Mouse (Mus musculus) MEL (cell line): ENCODE results near the gene Xpo4. TPM values are rescaled to one million over a fixed set of nuclear protein-coding genes. Genes with fewer than 3 reads are reported as not detected.

Experiments
- DNase-seq: peaks from one replicate; pipeline ENCODE4 v3.0.0; 2011; ENCODE audit warnings: low read depth, low spot score
- H3K27ac ChIP-seq: 2 replicates; pipeline ENCODE4 v1.5.1; 2012; ENCODE audit warnings: low read depth, mild to moderate bottlenecking, control low read depth, low read length, moderate library complexity; ENCODE audit not compliant: control insufficient read depth
- H3K27me3 ChIP-seq, 2 experiments: fragments of 150-350 bp in 1 of 2; sonication (generic) in 1 of 2; 2 replicates each; pipeline ENCODE4 v1.6.1; 2012; ENCODE audit warnings: low read length in 2 of 2, mild to moderate bottlenecking in 2 of 2, improper control_type of control experiment in 1 of 2, moderate library complexity in 1 of 2; ENCODE audit not compliant: insufficient read depth in 2 of 2, control insufficient read depth in 1 of 2
- H3K36me3 ChIP-seq, 2 experiments: 2 replicates each; pipeline ENCODE4 v1.6.1; 2012 to 2014; ENCODE audit warnings: low read length in 2 of 2, improper control_type of control experiment in 1 of 2, inconsistent platforms in 1 of 2, mild to moderate bottlenecking in 1 of 2; ENCODE audit not compliant: insufficient read depth in 2 of 2, control insufficient read depth in 1 of 2
- H3K4me1 ChIP-seq, 2 experiments: fragments of 150-350 bp in 1 of 2; sonication (generic) in 1 of 2; 2 replicates each; pipeline ENCODE4 v1.6.1; 2012; ENCODE audit warnings: low read length in 2 of 2, improper control_type of control experiment in 1 of 2, mild to moderate bottlenecking in 1 of 2; ENCODE audit not compliant: insufficient read depth in 2 of 2, control insufficient read depth in 1 of 2
- H3K4me3 ChIP-seq, 2 experiments: fragments of 150-350 bp in 1 of 2; sonication (generic) in 1 of 2; 2 replicates each; pipeline ENCODE4 v1.5.1; 2012; ENCODE audit warnings: low read depth in 2 of 2, low read length in 2 of 2, mild to moderate bottlenecking in 2 of 2, moderate library complexity in 2 of 2, control low read depth in 1 of 2, improper control_type of control experiment in 1 of 2; ENCODE audit not compliant: control insufficient read depth in 1 of 2, insufficient read depth in 1 of 2
- H3K79me2 ChIP-seq: 2 replicates; pipeline ENCODE4 v1.6.1; 2012; ENCODE audit warnings: mild to moderate bottlenecking, low read length, moderate library complexity; ENCODE audit not compliant: control insufficient read depth, poor library complexity, insufficient read depth
- H3K9ac ChIP-seq: 2 replicates; pipeline ENCODE4 v1.6.1; 2012; ENCODE audit warnings: low read depth, mild to moderate bottlenecking, control low read depth, low read length, moderate library complexity; ENCODE audit not compliant: control insufficient read depth, poor library complexity, severe bottlenecking
- H3K9me3 ChIP-seq: fragments of 150-350 bp; sonication (generic); replicated peaks from 2 replicates; pipeline ENCODE4 v1.6.1; 2012; ENCODE audit warnings: mild to moderate bottlenecking, low read length, improper control_type of control experiment, moderate library complexity; ENCODE audit not compliant: insufficient read depth
- BHLHE40 ChIP-seq: IDR thresholded peaks from 2 replicates; pipeline ENCODE4 v1.6.1; 2012; ENCODE audit warnings: low read depth, mild to moderate bottlenecking, inconsistent platforms, low read length, improper control_type of control experiment, borderline replicate concordance
- CTCF ChIP-seq, 3 experiments: IDR thresholded peaks in 2 of 3; conservative IDR thresholded peaks in 1 of 3; 2 replicates each; pipeline ENCODE4 v1.5.1; 2011 to 2012; ENCODE audit warnings: low read length in 3 of 3, low read depth in 2 of 3, mild to moderate bottlenecking in 2 of 3, improper control_type of control experiment in 1 of 3, inconsistent platforms in 1 of 3, mixed read lengths in 1 of 3, moderate library complexity in 1 of 3; ENCODE audit not compliant: control insufficient read depth in 1 of 3, insufficient read depth in 1 of 3, poor library complexity in 1 of 3, severe bottlenecking in 1 of 3
- E2F4 ChIP-seq: IDR thresholded peaks from 2 replicates; pipeline ENCODE4 v1.6.1; 2011; ENCODE audit warnings: low read depth, low read length, improper control_type of control experiment, borderline replicate concordance
- ELF1 ChIP-seq: IDR thresholded peaks from 2 replicates; pipeline ENCODE4 v1.6.1; 2014; ENCODE audit warnings: low read depth, mild to moderate bottlenecking, inconsistent platforms, low read length, improper control_type of control experiment, moderate library complexity
- EP300 ChIP-seq, 2 experiments: IDR thresholded peaks; 2 replicates each; pipeline ENCODE4 v1.6.1; 2011; ENCODE audit warnings: improper control_type of control experiment in 2 of 2, low read length in 2 of 2, low read depth in 1 of 2, mild to moderate bottlenecking in 1 of 2
- ETS1 ChIP-seq: IDR thresholded peaks from 2 replicates; pipeline ENCODE4 v1.6.1; 2012; ENCODE audit warnings: low read depth, mild to moderate bottlenecking, inconsistent platforms, low read length, improper control_type of control experiment, moderate library complexity
- GATA1 ChIP-seq: IDR thresholded peaks from 2 replicates; pipeline ENCODE4 v1.6.1; 2011; ENCODE audit warnings: low read depth, low read length, improper control_type of control experiment
- JUND ChIP-seq: IDR thresholded peaks from 2 replicates; pipeline ENCODE4 v1.6.1; 2011; ENCODE audit warnings: low read depth, mild to moderate bottlenecking, improper control_type of control experiment, low read length
- KAT2A ChIP-seq: conservative IDR thresholded peaks from 2 replicates; pipeline ENCODE4 v1.6.1; 2012; ENCODE audit warnings: low read depth, low read length, improper control_type of control experiment, inconsistent platforms
- MAFK ChIP-seq: IDR thresholded peaks from 2 replicates; pipeline ENCODE4 v1.6.1; 2011; ENCODE audit warnings: low read depth, mild to moderate bottlenecking, low read length, improper control_type of control experiment, borderline replicate concordance
- MAX ChIP-seq: IDR thresholded peaks from 2 replicates; pipeline ENCODE4 v1.6.1; 2011; ENCODE audit warnings: low read length, improper control_type of control experiment
- MEF2A ChIP-seq: IDR thresholded peaks from 2 replicates; pipeline ENCODE4 v1.6.1; 2014; ENCODE audit warnings: low read depth, mild to moderate bottlenecking, inconsistent platforms, low read length, improper control_type of control experiment; ENCODE audit not compliant: poor library complexity, insufficient replicate concordance, severe bottlenecking; ENCODE audit errors: extremely low read depth
- MXI1 ChIP-seq: IDR thresholded peaks from 2 replicates; pipeline ENCODE4 v1.6.1; 2011; ENCODE audit warnings: mild to moderate bottlenecking, low read depth, low read length, improper control_type of control experiment
- MYB ChIP-seq: IDR thresholded peaks from 2 replicates; pipeline ENCODE4 v1.6.1; 2011; ENCODE audit warnings: mild to moderate bottlenecking, low read depth, low read length, improper control_type of control experiment
- MYC ChIP-seq: IDR thresholded peaks from 2 replicates; pipeline ENCODE4 v1.6.1; 2011; ENCODE audit warnings: low read depth, mild to moderate bottlenecking, low read length, improper control_type of control experiment, moderate library complexity
- NELFE ChIP-seq: IDR thresholded peaks from 2 replicates; pipeline ENCODE4 v1.6.1; 2011; ENCODE audit warnings: low read depth, low read length, improper control_type of control experiment
- NRF1 ChIP-seq: IDR thresholded peaks from 2 replicates; pipeline ENCODE4 v1.6.1; 2014; ENCODE audit warnings: low read depth, mild to moderate bottlenecking, inconsistent platforms, low read length, improper control_type of control experiment, moderate library complexity; ENCODE audit not compliant: poor library complexity, insufficient read depth, severe bottlenecking
- POLR2AphosphoS2 ChIP-seq: IDR thresholded peaks from 2 replicates; pipeline ENCODE4 v1.6.1; 2011; ENCODE audit warnings: low read length, improper control_type of control experiment
- RAD21 ChIP-seq: IDR thresholded peaks from 2 replicates; pipeline ENCODE4 v1.6.1; 2011; ENCODE audit warnings: mild to moderate bottlenecking, low read depth, low read length, improper control_type of control experiment
- SMC3 ChIP-seq: IDR thresholded peaks from 2 replicates; pipeline ENCODE4 v1.6.1; 2011; ENCODE audit warnings: low read depth, low read length, improper control_type of control experiment
- TBP ChIP-seq: IDR thresholded peaks from 2 replicates; pipeline ENCODE4 v1.8.0; 2011; ENCODE audit warnings: low read depth, low read length, improper control_type of control experiment
- UBTF ChIP-seq: IDR thresholded peaks from 2 replicates; pipeline ENCODE4 v1.6.1; 2012; ENCODE audit warnings: low read depth, mild to moderate bottlenecking, inconsistent platforms, low read length, improper control_type of control experiment, moderate library complexity, borderline replicate concordance; ENCODE audit not compliant: insufficient read depth
- USF1 ChIP-seq: IDR thresholded peaks from 2 replicates; pipeline ENCODE4 v1.6.1; 2014; ENCODE audit warnings: low read depth, mild to moderate bottlenecking, inconsistent platforms, low read length, improper control_type of control experiment, moderate library complexity
- USF2 ChIP-seq, 2 experiments: IDR thresholded peaks; 2 replicates each; pipeline ENCODE4 v1.6.1; 2011 to 2012; ENCODE audit warnings: improper control_type of control experiment in 2 of 2, low read length in 2 of 2, borderline replicate concordance in 1 of 2, inconsistent platforms in 1 of 2, low read depth in 1 of 2, mild to moderate bottlenecking in 1 of 2; ENCODE audit not compliant: insufficient read depth in 1 of 2
- ZKSCAN1 ChIP-seq: IDR thresholded peaks from 2 replicates; pipeline ENCODE4 v1.6.1; 2012; ENCODE audit warnings: low read depth, mild to moderate bottlenecking, inconsistent platforms, low read length, improper control_type of control experiment, moderate library complexity
- ZMIZ1 ChIP-seq: IDR thresholded peaks from 2 replicates; pipeline ENCODE4 v1.6.1; 2012; ENCODE audit warnings: low read depth, mild to moderate bottlenecking, inconsistent platforms, low read length, improper control_type of control experiment, moderate library complexity
- ZNF384 ChIP-seq: IDR thresholded peaks from 2 replicates; pipeline ENCODE4 v1.6.1; 2012; ENCODE audit warnings: low read depth, mild to moderate bottlenecking, inconsistent platforms, low read length, improper control_type of control experiment
- polyA plus RNA-seq, 2 experiments: library from polyadenylated mRNA; stranded (reverse) in 1 of 2; unstranded in 1 of 2; fragments of >175 nt in 1 of 2; fragments of >200 nt in 1 of 2; gene quantifications; 2 replicates each; pipeline versions ENCODE4 v1.2.1 to v1.2.4; 2012; ENCODE audit warnings: low replicate concordance in 2 of 2, low read depth in 1 of 2; ENCODE audit not compliant: insufficient read length in 2 of 2, insufficient read depth in 1 of 2, missing spikeins in 1 of 2
- total RNA-seq: library from RNA; depleted of rRNA; stranded (reverse); fragments of 300-350 nt; gene quantifications from 2 replicates; pipeline ENCODE4 v1.2.3, GENCODE M21; 2012

Xpo4 gene
- total and polyA plus RNA-seq, 3 experiments: 32.3 to 46.5 TPM; not detected in 1

DNA sequence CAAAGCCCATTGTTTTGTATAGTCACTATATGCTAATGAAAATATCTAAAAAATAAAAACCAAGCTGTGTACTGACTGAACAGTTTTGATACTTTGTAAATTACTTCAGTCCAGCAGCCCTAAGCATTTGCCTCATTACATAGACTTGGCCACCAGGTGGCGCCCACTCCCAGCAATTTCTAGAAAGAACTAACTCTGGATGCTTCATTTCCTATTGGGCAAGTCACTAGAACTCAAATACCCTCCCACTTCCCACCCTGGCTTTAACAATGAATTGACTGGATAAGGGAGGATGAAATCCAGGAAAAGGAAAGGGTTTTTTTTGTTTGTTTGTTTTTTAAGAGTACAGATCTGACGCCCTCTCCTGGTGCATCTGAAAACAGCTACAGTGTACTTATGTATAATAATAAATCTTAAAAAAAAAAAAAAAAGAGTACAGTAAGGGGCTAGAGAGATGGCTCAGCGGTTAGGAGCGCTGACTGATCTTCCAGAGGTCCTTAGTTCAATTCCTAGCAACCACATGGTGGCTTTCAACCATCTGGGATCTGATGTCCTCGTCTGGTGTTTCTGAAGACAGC lies 14.8 kb upstream of the Xpo4 start (continued):
- TF ChIP-seq MYC: peak; percentile 51; the same call in 1 of the 2 replicates
- no peak for TF ChIP-seq ELF1
- TF ChIP-seq, all 39 proteins: peak for 9

DNA sequence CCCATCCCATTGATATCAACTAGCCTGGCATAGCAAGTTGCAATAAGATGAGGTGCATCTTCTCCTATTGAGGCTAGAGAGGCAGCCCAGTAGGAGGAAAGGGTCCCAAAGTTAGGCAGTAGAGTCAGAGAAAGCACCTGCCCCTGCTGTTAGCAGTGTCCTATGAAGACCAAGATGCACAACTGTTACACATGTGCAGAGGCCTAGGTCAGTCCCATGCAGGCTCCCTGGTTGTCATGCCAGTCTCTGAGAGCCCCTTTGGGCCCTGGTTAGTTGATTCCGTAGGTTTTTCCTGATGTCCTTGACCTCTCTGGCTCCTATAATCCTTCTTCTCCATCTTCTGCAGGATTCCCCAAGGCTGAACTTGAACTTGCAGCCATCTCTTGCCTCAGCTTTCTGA lies 14.3 kb upstream of the Xpo4 start:
- no peak overlapping the region for H3K27ac ChIP-seq
- no peaks in the 10 kb centered on the region for H3K9me3 ChIP-seq
- no peak overlapping the region for H3K9ac ChIP-seq
- no peak overlapping the region for H3K4me3 ChIP-seq
- no peak for DNase-seq
- H3K36me3 ChIP-seq: peaks cover 0 to 3% of the 10 kb centered on the region in 2 experiments; a peak in 1 of 4 replicates
- no peaks in the 10 kb centered on the region; a peak in 1 of 4 replicates for H3K27me3 ChIP-seq
- TF ChIP-seq MXI1: no peak
- TF ChIP-seq POLR2AphosphoS2: no peak
- TF ChIP-seq NRF1: no peak
- TF ChIP-seq MYB: no peak
- TF ChIP-seq UBTF: no peak
- no peak for TF ChIP-seq MAFK
- no peak for TF ChIP-seq E2F4
- TF ChIP-seq USF2 (IDR thresholded peaks at IDR 0.05; ENCODE audit: borderline replicate concordance in 1 of 2, insufficient read depth in 1 of 2, low read depth in 1 of 2, low read length in 2 of 2): no peak
- TF ChIP-seq SMC3: no peak
- TF ChIP-seq KAT2A: no peak
- no peak for TF ChIP-seq NELFE
- no peak for TF ChIP-seq MAX
- no peak for TF ChIP-seq ZNF384
- no peak for TF ChIP-seq RAD21
- no peak for TF ChIP-seq CTCF (IDR thresholded peaks at IDR 0.05 in 2 of 3, conservative IDR thresholded peaks at IDR 0.05 in 1 of 3; ENCODE audit: control insufficient read depth in 1 of 3, insufficient read depth in 1 of 3, low read depth in 2 of 3, low read length in 3 of 3, poor library complexity in 1 of 3, severe bottlenecking in 1 of 3)
- TF ChIP-seq ZMIZ1: no peak
- no peak for TF ChIP-seq BHLHE40
- H3K4me1 ChIP-seq: no peaks in the 10 kb centered on the region
- H3K79me2 ChIP-seq: no peaks in the 10 kb centered on the region

DNA sequence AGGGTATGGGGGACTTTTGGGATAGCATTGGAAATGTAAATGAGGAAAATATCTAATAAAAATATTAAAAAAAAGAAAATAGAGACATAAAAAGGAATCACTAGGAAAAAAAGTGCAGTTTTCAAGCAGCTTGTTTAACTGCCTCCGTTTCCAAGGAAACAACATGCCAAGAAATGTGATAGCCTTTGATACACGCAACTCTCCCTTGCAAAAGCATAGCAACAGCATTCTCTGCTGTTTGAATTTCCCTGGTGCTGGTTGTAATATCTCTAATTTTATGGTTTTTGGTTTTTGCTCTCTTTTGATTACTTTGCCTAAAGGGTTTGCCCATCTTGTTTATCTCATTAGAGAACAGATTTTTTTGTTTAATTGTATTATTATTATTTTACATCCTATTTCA lies 10.3 kb upstream of the Xpo4 start:
- Histone ChIP-seq H3K4me1 (no peaks in the 10 kb centered on the region; a peak in 1 of 4 replicates), H3K27me3 (no peaks in the 10 kb centered on the region), H3K9me3 (no peaks in the 10 kb centered on the region), H3K9ac (no peak overlapping the region), H3K36me3 (peaks cover 0 to 2% of the 10 kb centered on the region in 2 experiments; a peak in 1 of 4 replicates), H3K4me3 (no peak overlapping the region), H3K27ac (no peak overlapping the region), H3K79me2 (no peaks in the 10 kb centered on the region)
- DNase-seq: no peak
- no peak for TF ChIP-seq EP300 (IDR thresholded peaks at IDR 0.05; ENCODE audit: low read depth in 1 of 2, low read length in 2 of 2)
- TF ChIP-seq CTCF (IDR thresholded peaks at IDR 0.05 in 2 of 3, conservative IDR thresholded peaks at IDR 0.05 in 1 of 3; ENCODE audit: control insufficient read depth in 1 of 3, insufficient read depth in 1 of 3, low read depth in 2 of 3, low read length in 3 of 3, poor library complexity in 1 of 3, severe bottlenecking in 1 of 3): no peak
- TF ChIP-seq POLR2AphosphoS2: no peak
- no peak for TF ChIP-seq GATA1
- no peak for TF ChIP-seq JUND
- TF ChIP-seq BHLHE40: no peak
- no peak for TF ChIP-seq USF1
- TF ChIP-seq KAT2A: no peak
- TF ChIP-seq MEF2A: no peak
- TF ChIP-seq RAD21: no peak
- TF ChIP-seq ZKSCAN1: no peak
- no peak for TF ChIP-seq MAX
- no peak for TF ChIP-seq TBP
- TF ChIP-seq MYB: no peak
- no peak for TF ChIP-seq USF2 (IDR thresholded peaks at IDR 0.05; ENCODE audit: borderline replicate concordance in 1 of 2, insufficient read depth in 1 of 2, low read depth in 1 of 2, low read length in 2 of 2)
- no peak for TF ChIP-seq ETS1
- TF ChIP-seq UBTF: no peak
